Mouse (Mus musculus): ENCODE data around the gene Shisa5. TPM values are rescaled to one million over a fixed set of nuclear protein-coding genes. Genes with fewer than 3 reads are reported as not detected.
A peak's percentile ranks its signal among the peaks of the same experiment; 100 is the strongest.

The Shisa5 gene
- polyA plus RNA-seq, 1 experiment = 21.0 TPM

DNA sequence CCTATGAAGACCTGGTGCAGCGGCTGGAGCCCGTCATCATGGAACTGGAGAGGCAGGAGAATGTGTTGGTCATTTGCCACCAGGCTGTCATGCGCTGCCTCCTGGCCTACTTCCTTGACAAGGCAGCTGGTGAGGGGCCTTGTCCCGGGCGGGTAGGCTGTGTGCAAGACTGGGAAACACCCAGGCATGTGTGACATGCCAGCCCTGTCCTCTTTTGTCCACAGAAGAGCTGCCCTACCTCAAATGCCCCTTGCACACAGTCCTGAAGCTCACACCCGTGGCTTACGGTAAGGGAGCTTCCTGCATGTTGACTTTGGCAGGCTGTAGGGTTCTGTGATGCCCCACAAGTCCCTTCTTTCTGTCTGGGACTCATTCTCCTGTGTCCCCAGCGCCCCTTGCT, 10.8 kb upstream of the Shisa5 start:
- no peaks in the 10 kb centered on the region for H3K4me1 ChIP-seq (ENCODE audit: control insufficient read depth, insufficient read depth, low read length)
- no peaks in the 10 kb centered on the region for H3K27me3 ChIP-seq (ENCODE audit: control insufficient read depth, insufficient read depth, low read length)
- TF ChIP-seq CTCF (IDR thresholded peaks at IDR 0.05; ENCODE audit: control insufficient read depth, insufficient read depth, insufficient replicate concordance, low read depth, low read length) (no peak), POLR2A (IDR thresholded peaks at IDR 0.05; ENCODE audit: control insufficient read depth, low read depth, low read length) (no peak)
- no peaks in the 10 kb centered on the region for H3K36me3 ChIP-seq (ENCODE audit: control insufficient read depth, insufficient read depth, low read length)
- H3K4me3 ChIP-seq (ENCODE audit: control insufficient read depth, low read depth, low read length) = no peak overlapping the region
- H3K27ac ChIP-seq (ENCODE audit: control insufficient read depth, insufficient read depth, low read depth, low read length) = no peak overlapping the region

DNA sequence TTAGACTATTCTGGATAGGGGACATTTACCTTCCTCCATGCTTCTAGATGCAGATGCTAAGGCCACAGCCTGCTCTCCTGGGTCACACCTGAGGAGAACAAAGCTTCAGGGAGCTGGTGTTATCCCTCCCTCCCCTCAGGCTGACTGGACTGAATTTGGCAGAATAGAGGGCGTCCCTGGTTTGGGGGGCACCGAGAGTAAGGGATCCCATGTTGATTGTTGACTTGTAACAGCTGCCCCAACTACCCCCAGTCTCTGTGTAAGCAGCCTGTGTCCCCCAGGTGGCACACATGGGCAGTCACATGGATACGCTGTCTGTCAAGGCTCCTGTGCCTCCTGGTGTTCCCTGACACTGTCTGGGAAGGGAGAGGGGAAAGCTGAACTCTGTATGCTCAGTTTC, 9.9 kb upstream of the Shisa5 start:
- no peak overlapping the region for H3K27ac ChIP-seq (ENCODE audit: control insufficient read depth, insufficient read depth, low read depth, low read length)
- no peaks in the 10 kb centered on the region for H3K4me1 ChIP-seq (ENCODE audit: control insufficient read depth, insufficient read depth, low read length)
- TF ChIP-seq POLR2A (IDR thresholded peaks at IDR 0.05; ENCODE audit: control insufficient read depth, low read depth, low read length) (no peak), CTCF (IDR thresholded peaks at IDR 0.05; ENCODE audit: control insufficient read depth, insufficient read depth, insufficient replicate concordance, low read depth, low read length) (no peak)

DNA sequence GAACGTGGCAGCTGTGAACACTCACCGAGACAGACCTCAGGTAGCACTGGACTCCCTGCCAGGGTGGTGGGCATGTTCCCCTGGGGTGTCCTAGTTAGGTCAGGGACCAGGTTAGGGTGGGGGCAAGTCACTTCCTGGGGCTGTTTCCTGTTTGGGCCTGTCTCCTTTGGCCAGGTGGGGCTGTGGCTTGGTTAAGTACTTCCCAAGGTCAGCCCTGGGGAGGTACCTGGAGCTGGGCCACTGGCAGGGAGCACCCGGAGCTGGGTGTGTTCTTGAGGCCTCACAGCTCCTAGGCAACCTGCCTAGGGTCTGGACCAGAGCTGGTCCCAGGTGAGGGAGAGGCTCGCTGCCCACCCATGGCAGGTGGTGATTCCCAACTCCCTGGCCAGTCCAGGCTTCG, 9.4 kb upstream of the Shisa5 start:
- TF ChIP-seq POLR2A (IDR thresholded peaks at IDR 0.05; ENCODE audit: control insufficient read depth, low read depth, low read length) (no peak), CTCF (IDR thresholded peaks at IDR 0.05; ENCODE audit: control insufficient read depth, insufficient read depth, insufficient replicate concordance, low read depth, low read length) (no peak)
- no peaks in the 10 kb centered on the region for H3K36me3 ChIP-seq (ENCODE audit: control insufficient read depth, insufficient read depth, low read length)
- no peaks in the 10 kb centered on the region for H3K27me3 ChIP-seq (ENCODE audit: control insufficient read depth, insufficient read depth, low read length)
- no peaks in the 10 kb centered on the region for H3K4me1 ChIP-seq (ENCODE audit: control insufficient read depth, insufficient read depth, low read length)
- no peak overlapping the region for H3K4me3 ChIP-seq (ENCODE audit: control insufficient read depth, low read depth, low read length)
- H3K27ac ChIP-seq (ENCODE audit: control insufficient read depth, insufficient read depth, low read depth, low read length) = no peak overlapping the region

More for the DNA sequence above, 9.9 kb upstream of the Shisa5 start:
- no peaks in the 10 kb centered on the region for H3K36me3 ChIP-seq (ENCODE audit: control insufficient read depth, insufficient read depth, low read length)
- H3K4me3 ChIP-seq (ENCODE audit: control insufficient read depth, low read depth, low read length) = no peak overlapping the region
- H3K27me3 ChIP-seq (ENCODE audit: control insufficient read depth, insufficient read depth, low read length) = no peaks in the 10 kb centered on the region

DNA sequence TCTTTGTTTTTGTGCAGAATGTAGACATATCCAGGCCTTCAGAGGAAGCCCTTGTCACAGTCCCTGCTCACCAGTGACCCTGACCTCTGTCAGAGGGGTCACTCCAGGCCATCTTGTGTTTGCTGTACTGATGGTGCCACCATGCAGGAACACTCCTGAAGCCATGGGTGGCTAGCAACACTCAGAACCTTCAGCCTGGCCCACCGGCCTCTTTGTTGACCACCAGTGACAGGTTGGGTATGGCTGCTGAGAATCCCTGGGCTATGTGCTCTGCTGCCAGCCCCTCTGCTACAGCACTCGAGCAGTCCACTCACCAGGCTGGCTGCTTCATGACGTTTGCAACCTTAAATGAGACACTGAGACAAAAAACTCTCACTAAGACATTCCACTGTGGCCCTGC, 8.1 kb upstream of the Shisa5 start:
- no peak overlapping the region for H3K27ac ChIP-seq (ENCODE audit: control insufficient read depth, insufficient read depth, low read depth, low read length)
- no peaks in the 10 kb centered on the region for H3K27me3 ChIP-seq (ENCODE audit: control insufficient read depth, insufficient read depth, low read length)
- TF ChIP-seq CTCF (IDR thresholded peaks at IDR 0.05; ENCODE audit: control insufficient read depth, insufficient read depth, insufficient replicate concordance, low read depth, low read length) (no peak), POLR2A (IDR thresholded peaks at IDR 0.05; ENCODE audit: control insufficient read depth, low read depth, low read length) (no peak)
- no peaks in the 10 kb centered on the region for H3K4me1 ChIP-seq (ENCODE audit: control insufficient read depth, insufficient read depth, low read length)
- H3K36me3 ChIP-seq (ENCODE audit: control insufficient read depth, insufficient read depth, low read length) = no peaks in the 10 kb centered on the region
- no peak overlapping the region for H3K4me3 ChIP-seq (ENCODE audit: control insufficient read depth, low read depth, low read length)

DNA sequence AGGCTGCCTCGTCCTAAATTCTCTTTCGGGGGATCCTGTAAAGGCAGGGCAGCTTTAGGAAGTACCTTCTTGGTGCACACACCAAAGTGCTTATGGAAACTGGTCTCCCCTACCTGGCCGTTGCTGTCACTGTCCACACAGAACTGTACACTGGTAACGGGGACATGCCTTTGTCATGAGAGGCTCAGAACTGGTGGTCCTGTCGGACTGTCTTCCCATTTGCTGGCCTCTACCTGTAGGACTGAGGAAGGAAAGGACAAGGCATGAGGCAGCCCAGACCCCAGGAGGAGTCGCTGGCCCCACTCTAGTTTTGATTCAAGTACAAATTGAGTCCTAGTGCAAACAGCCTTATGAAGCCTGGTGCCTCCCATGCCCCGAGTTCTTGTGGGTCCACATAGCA, 7.4 kb upstream of the Shisa5 start:
- H3K27ac ChIP-seq (ENCODE audit: control insufficient read depth, insufficient read depth, low read depth, low read length) = no peak overlapping the region
- TF ChIP-seq CTCF (IDR thresholded peaks at IDR 0.05; ENCODE audit: control insufficient read depth, insufficient read depth, insufficient replicate concordance, low read depth, low read length) (no peak), POLR2A (IDR thresholded peaks at IDR 0.05; ENCODE audit: control insufficient read depth, low read depth, low read length) (no peak)
- no peaks in the 10 kb centered on the region for H3K27me3 ChIP-seq (ENCODE audit: control insufficient read depth, insufficient read depth, low read length)
- no peaks in the 10 kb centered on the region for H3K36me3 ChIP-seq (ENCODE audit: control insufficient read depth, insufficient read depth, low read length)
- H3K4me3 ChIP-seq (ENCODE audit: control insufficient read depth, low read depth, low read length) = no peak overlapping the region
- H3K4me1 ChIP-seq (ENCODE audit: control insufficient read depth, insufficient read depth, low read length) = no peaks in the 10 kb centered on the region

DNA sequence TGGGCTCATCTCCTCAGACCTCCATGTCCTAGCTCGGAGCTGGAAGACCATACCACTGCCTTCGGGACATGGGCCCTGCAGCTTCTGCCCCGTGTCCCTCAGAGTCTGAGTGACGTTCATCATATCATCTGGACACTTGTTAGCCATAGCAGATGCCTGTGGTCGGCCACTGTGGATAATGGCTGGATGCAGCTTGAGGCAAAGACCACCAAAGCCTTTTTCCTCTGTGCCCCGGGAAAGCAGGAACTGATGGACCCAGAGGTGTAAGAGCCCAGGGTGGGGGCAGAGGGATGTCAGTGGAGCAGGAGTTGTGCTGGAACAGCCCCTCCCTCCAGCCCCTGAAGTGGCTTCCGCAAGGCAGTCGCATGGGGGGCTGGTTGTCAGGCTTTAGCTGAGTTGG, 6.7 kb upstream of the Shisa5 start:
- no peaks in the 10 kb centered on the region for H3K4me1 ChIP-seq (ENCODE audit: control insufficient read depth, insufficient read depth, low read length)
- no peaks in the 10 kb centered on the region for H3K27me3 ChIP-seq (ENCODE audit: control insufficient read depth, insufficient read depth, low read length)
- H3K4me3 ChIP-seq (ENCODE audit: control insufficient read depth, low read depth, low read length) = no peak overlapping the region
- no peak overlapping the region for H3K27ac ChIP-seq (ENCODE audit: control insufficient read depth, insufficient read depth, low read depth, low read length)
- no peaks in the 10 kb centered on the region for H3K36me3 ChIP-seq (ENCODE audit: control insufficient read depth, insufficient read depth, low read length)
- TF ChIP-seq CTCF (IDR thresholded peaks at IDR 0.05; ENCODE audit: control insufficient read depth, insufficient read depth, insufficient replicate concordance, low read depth, low read length) = no peak
- TF ChIP-seq POLR2A (IDR thresholded peaks at IDR 0.05; ENCODE audit: control insufficient read depth, low read depth, low read length) = no peak

DNA sequence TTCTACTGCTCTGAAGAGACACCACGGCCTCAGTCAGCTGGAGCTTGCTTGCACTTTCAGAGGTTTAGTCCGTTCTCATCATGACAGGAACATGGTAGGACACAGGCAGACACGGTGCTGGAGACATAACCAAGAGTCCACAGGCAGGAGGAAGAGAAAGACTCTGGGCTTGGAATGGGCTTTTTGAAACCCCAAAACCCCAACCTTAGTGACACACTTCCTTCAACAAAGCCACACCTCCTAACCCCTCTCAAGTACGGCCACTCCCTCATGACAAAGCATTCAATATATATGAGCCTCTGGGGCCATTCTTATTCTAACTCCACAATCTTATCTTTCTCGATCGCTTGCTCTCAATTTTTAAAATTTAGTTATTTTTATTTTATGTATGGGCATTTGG, 5.9 kb upstream of the Shisa5 start:
- Histone ChIP-seq H3K27ac (ENCODE audit: control insufficient read depth, insufficient read depth, low read depth, low read length) (no peak overlapping the region), H3K36me3 (ENCODE audit: control insufficient read depth, insufficient read depth, low read length) (no peaks in the 10 kb centered on the region), H3K27me3 (ENCODE audit: control insufficient read depth, insufficient read depth, low read length) (no peaks in the 10 kb centered on the region), H3K4me3 (ENCODE audit: control insufficient read depth, low read depth, low read length) (no peak overlapping the region), H3K4me1 (ENCODE audit: control insufficient read depth, insufficient read depth, low read length) (no peaks in the 10 kb centered on the region)
- TF ChIP-seq POLR2A (IDR thresholded peaks at IDR 0.05; ENCODE audit: control insufficient read depth, low read depth, low read length) (no peak), CTCF (IDR thresholded peaks at IDR 0.05; ENCODE audit: control insufficient read depth, insufficient read depth, insufficient replicate concordance, low read depth, low read length) (no peak)

DNA sequence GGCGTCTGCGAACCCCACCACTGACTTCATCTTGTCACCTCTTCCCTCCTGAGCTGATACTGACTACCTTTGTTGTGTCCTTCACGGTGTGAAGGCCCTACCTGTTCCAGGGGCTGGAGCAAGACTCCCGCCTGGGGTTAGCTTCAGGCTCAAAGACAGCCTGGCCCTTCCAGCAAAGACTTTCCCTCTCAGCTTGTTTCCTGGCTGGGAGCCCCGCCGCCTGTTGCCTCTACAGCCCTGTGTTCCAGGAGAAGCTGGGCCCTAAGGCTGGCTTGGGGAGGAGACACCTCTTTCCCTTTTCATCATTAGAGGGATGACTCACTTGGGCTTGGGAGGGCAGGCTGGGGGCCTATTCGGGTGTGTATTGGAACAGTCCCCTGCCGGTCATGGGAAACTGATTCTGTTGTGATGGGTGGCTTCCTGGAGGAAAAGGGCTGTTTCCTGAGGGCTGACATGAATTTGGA, 568 bp downstream of the Shisa5 start:
- no peaks in the 10 kb centered on the region for H3K36me3 ChIP-seq (ENCODE audit: control insufficient read depth, insufficient read depth, low read length)
- H3K4me1 ChIP-seq (ENCODE audit: control insufficient read depth, insufficient read depth, low read length) = peaks cover 12% of the 10 kb centered on the region
- peak overlapping the region; percentile 84 for H3K4me3 ChIP-seq (ENCODE audit: control insufficient read depth, low read depth, low read length)
- H3K27ac ChIP-seq (ENCODE audit: control insufficient read depth, insufficient read depth, low read depth, low read length) = peak overlapping the region; percentile 77
- H3K27me3 ChIP-seq (ENCODE audit: control insufficient read depth, insufficient read depth, low read length) = no peaks in the 10 kb centered on the region; the same call in 1 of the 2 replicates
- no peak for TF ChIP-seq CTCF (IDR thresholded peaks at IDR 0.05; ENCODE audit: control insufficient read depth, insufficient read depth, insufficient replicate concordance, low read depth, low read length)
- no peak for TF ChIP-seq POLR2A (IDR thresholded peaks at IDR 0.05; ENCODE audit: control insufficient read depth, low read depth, low read length)

Data from testis, adult 2 months (tissue).